Mouse (Mus musculus): Measurements from ENCODE around the gene Ablim2. TPM values are rescaled to one million over a fixed set of nuclear protein-coding genes. Genes with fewer than 3 reads are reported as not detected.
A peak's percentile ranks its signal among the peaks of the same experiment; 100 is the strongest.

Gene Ablim2
- total RNA-seq (2017), result 1.4 to 5.4 TPM in 2 of 3 replicates, not detected in the other

DNA sequence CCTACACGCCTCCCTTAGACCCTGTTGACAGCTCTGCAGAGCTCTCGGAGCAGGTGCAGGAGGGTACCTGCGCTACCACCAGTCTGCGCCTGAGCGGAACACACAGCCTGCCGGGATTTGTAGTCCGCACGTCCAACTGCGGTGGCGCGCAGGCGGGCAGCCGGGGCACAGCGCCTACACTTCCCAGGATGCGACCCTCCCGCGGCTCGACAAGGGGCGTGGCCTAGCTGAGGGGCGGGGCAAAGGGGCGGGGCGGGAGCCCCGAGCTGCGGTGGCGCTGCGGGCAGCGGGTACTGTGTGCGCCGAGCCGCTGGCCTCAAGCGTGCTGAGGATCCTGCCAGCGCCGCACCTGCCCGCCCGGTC, at the start of gene Ablim2:
Gene Ablim2, plus strand, starts transcription at position 242 of the 363 bp plus-strand sequence.
- ATAC-seq (replicated peaks; ENCODE audit: insufficient number of reproducible peaks, low FRiP score, low TSS enrichment, poor library complexity, severe bottlenecking), result peak; percentile 84

DNA sequence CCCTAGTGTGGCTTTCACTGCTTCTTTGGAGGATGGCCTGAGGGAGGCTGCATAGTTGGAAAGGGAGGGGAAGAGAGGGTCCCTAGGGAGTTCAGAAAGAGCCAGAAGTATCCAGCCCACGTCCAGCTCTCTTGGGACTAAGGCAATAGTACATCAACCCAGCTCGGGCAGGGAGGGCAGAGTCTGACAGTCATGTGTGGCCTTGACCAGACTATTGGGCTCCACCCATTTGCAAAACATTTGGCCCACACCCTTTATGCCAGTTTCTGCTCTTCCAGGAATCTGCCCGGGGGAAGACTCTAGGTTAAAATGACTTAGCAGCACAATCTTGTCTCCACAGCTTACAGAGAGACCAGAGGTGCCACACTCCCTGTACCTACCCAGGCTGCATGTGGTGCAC, 47.2 kb upstream of the Ablim2 start:
- no peak for ATAC-seq (replicated peaks; ENCODE audit: insufficient number of reproducible peaks, low FRiP score, low TSS enrichment, poor library complexity, severe bottlenecking)

DNA sequence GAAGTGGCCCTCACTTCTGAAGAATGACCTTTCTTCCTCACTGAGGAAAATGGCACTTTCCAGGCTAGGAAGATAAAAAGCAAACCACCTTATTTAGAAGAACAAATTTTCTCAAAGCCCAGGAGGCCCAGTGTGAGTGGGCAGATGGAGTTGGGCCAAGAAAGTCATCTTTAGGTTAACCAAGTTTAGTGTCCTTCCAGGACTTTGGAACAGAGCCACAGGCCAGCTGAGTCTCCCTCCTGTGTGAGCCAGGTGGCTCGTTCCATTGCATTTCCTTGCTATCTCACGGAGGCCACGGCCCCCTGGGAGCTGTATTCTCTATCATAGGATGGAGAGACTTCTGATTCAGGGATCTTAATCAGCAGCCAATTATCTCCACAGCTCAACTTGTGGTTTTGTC, 46.7 kb upstream of the Ablim2 start:
- no peak for ATAC-seq (replicated peaks; ENCODE audit: insufficient number of reproducible peaks, low FRiP score, low TSS enrichment, poor library complexity, severe bottlenecking)

DNA sequence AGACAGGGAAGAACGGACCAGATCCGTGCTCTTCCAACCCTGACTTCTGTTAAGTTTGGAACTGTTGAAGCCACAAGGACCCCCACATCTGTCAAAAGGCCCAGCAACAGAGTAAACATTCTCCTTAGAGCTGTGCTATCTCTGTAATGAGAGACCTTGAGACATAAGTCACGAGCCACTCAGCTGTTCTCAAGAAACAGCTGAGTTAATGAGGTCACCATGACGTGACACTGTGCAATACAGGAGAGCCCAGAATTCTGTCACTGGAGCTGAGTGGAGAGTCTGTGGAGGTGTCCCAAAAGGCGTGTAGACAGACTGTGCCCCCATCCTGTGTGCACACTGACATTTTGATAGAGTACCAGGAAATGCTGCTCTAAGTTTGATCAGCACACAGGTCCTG, 45.2 kb upstream of the Ablim2 start:
- no peak for ATAC-seq (replicated peaks; ENCODE audit: insufficient number of reproducible peaks, low FRiP score, low TSS enrichment, poor library complexity, severe bottlenecking)

DNA sequence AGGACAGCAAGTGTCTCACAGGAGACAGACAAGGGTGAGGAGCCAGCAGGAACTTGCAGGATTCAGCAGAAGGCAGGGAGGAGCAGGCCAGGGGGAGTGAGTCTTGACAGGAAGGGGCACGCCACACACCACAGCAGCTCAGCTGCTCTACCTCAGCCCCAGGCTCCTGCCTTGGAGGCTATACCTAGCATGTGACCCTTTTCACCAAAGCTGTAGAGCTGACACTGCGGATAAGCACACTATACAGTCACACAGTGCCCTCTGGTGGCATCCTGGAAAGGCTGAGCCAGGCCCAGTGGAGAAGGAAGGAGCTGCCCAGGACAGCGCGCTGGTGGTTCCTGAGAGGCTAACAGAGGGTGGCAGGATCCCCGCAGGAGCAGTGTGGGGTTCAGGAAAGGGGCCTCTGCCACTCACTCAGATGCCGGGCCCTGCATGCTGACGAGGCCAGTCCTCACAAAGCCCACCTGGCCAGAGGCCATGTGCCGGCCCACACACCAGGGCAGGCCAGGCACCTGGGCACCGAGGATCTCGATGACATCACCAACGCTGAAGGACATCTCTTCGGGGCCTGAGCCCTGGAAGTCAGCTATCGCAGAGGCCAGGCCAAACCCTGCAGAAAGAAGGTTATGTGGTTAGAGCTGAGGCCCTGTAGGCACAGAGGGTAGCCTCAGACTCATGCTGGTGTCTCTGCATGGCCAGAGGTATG, 43.9 kb upstream of the Ablim2 start:
- ATAC-seq (replicated peaks; ENCODE audit: insufficient number of reproducible peaks, low FRiP score, low TSS enrichment, poor library complexity, severe bottlenecking), result peak; percentile 48; the same call in 1 of the 2 replicates

DNA sequence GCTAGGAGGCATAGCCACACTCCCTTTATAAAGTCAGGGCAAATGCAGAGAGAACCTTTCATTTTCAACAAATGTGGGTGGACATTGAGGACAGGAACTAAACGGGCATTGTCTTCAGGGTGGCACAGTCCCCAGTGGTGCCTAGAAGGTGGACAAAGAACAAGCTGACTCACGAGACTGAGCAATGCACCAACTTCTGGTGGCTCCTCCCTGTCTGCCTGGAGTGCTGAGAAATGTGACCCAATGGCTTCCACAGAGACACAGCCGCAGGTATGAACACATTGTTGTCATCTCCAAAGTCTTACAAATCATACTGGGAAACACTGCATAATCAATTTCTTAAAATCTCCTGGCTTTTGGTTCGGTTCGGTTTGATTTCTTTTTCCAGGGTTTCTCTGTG, 40.2 kb upstream of the Ablim2 start:
- no peak for ATAC-seq (replicated peaks; ENCODE audit: insufficient number of reproducible peaks, low FRiP score, low TSS enrichment, poor library complexity, severe bottlenecking)

DNA sequence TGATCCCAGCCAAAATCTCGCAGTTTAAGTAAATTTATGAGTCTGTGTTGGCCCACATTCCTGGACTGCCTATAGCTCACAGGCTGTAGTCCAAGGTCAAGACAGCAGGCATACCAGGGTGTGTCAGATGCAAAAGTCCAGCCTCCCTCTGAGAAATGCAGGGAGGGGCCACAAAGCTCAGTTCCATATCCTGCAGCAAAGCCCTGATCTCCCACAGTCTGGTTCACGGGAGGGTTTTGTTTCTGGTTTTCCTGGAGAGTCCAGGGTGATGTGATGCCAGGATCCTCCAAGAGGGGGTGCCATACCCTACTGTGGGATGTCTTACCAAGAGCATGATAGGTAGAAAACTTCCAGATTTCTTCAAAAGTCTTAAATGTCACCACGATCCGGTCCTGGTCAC, 39.7 kb upstream of the Ablim2 start:
- no peak for ATAC-seq (replicated peaks; ENCODE audit: insufficient number of reproducible peaks, low FRiP score, low TSS enrichment, poor library complexity, severe bottlenecking)

DNA sequence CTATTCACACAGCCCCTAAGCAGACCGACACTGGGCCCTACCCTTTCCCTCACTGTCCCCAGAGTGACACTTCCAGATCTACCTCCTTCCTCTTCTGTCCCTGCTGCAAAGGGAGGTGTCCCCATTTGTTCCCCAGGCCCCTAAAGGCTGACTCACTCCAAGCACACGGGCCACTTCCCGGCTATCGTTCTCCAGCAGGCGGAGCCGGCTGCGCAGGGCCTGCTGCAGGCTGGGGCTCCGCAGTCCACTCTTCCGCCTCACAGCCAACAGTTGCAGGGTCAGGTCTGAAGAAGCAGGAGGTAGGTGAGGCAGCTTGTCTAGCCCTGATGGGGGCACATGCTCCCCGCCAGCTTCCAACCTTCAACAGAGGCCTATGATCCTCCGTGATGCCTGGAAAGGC, 38.9 kb upstream of the Ablim2 start:
- ATAC-seq (replicated peaks; ENCODE audit: insufficient number of reproducible peaks, low FRiP score, low TSS enrichment, poor library complexity, severe bottlenecking), result no peak

DNA sequence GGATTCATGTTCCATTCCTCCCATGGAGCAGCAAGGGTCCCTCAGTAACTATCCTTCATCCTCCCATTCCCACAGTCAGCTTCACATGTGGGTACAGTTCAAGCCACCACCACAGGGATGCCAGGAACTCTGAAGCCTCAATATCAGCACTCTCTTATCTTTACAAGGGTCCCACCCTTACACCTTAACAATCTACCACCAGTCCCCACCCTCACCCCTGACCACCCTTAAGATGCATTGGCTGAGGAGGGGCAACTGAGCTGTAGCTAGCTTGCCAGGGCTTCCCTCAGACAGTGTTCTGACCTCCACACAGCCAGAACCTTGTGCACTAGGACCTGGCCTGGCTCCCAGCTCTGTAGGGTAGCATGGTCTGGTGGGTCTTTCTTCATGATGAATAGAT, 38.3 kb upstream of the Ablim2 start:
- ATAC-seq (replicated peaks; ENCODE audit: insufficient number of reproducible peaks, low FRiP score, low TSS enrichment, poor library complexity, severe bottlenecking), result no peak

DNA sequence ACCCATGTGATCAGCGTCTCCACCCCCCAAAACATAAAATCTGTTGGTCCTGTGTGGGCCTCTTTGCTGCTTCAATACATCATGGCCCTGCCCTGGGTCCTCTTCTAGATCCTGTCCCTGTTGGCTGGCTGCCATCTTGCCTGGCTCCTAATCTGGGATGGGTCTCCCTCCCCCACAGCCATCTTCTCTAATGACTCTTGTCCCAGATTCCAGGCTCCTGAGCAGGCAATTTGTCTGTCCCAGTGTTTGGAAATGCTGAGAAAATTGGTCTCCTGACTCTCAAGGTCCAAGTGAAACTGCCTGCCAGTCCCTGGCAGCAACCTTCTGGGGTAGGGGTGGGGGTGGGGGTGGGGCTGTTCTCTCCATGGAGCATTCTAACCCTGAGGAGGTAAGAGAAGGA, 37.8 kb upstream of the Ablim2 start:
- ATAC-seq (replicated peaks; ENCODE audit: insufficient number of reproducible peaks, low FRiP score, low TSS enrichment, poor library complexity, severe bottlenecking), result no peak

DNA sequence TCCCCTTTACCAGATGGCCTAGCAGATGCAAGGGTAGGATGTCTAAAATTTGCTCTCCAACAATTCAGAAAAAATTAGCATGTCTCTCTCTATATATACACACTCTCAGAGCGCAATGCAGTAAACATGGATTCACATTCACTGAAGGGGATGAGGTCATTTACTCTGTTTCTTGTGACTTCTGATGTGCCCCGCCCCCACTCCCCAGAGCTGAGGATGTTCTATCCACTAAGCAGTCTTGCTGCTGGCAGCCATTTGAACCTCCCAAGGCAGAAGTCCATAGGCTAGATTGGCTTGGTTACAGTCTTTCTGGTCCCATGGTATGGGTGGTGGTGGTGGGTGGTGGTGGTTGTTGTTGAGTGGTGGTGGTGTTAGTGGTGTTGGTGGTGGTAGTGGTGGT, 35.7 kb upstream of the Ablim2 start:
- no peak for ATAC-seq (replicated peaks; ENCODE audit: insufficient number of reproducible peaks, low FRiP score, low TSS enrichment, poor library complexity, severe bottlenecking)

DNA sequence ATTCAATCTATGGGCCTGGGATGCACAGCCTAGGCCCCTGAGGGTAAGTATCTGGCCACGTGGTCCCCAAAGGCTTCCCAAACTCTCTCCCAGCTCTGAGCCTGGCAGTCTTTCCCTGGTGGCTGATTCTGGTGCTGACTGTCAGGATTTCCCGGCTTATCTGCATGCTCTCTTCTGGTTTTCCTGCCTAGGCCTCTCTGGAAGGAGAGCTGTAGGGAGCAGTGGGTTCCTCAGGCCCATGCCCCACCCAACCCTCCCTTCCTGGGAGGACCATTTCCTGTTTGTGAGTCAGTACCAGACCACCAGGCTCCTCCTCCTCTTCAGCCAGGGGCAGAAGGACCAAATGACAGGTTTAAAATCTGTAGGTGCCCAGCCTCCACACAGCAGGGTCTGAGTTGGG, 35.0 kb upstream of the Ablim2 start:
- no peak for ATAC-seq (replicated peaks; ENCODE audit: insufficient number of reproducible peaks, low FRiP score, low TSS enrichment, poor library complexity, severe bottlenecking)

DNA sequence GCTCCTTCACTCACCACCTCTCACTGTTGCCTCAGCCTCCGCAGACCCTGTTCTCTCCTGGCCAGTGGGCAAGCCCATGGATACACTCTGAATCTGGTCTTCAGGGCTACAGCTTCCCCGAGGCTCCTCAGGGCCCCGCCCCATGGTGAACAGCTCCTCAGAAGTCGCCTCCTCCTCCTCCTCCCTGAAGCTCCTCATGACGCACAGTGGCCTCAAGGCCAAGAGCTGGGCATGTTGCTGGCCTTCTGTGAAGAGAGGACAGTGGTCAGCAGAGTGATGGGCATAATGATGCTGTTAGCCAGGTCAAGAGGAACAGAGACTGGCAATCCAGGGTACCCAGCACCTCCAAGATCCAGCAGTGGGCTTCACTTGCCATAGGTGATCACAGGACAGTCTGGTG, 33.8 kb upstream of the Ablim2 start:
- no peak for ATAC-seq (replicated peaks; ENCODE audit: insufficient number of reproducible peaks, low FRiP score, low TSS enrichment, poor library complexity, severe bottlenecking)

DNA sequence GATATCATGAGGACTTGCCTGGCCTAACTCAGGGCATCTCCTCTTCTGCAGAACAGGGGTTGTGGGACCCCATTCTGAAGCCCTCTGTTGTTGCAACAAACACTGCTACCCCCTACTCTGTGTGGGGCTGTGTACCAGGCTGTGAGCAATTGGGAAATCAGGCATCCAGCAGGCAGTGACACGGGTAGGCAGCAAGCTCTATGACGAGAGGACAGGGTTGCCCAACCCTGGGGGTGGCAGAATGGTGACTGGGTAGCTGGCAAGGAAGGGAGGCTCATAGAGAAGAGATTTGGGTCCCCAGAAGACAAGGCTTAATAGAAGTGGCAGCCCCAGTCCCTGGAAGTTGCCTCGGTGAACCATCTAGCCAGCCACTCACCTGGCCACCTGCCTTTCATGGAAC, 31.8 kb upstream of the Ablim2 start:
- no peak for ATAC-seq (replicated peaks; ENCODE audit: insufficient number of reproducible peaks, low FRiP score, low TSS enrichment, poor library complexity, severe bottlenecking)

DNA sequence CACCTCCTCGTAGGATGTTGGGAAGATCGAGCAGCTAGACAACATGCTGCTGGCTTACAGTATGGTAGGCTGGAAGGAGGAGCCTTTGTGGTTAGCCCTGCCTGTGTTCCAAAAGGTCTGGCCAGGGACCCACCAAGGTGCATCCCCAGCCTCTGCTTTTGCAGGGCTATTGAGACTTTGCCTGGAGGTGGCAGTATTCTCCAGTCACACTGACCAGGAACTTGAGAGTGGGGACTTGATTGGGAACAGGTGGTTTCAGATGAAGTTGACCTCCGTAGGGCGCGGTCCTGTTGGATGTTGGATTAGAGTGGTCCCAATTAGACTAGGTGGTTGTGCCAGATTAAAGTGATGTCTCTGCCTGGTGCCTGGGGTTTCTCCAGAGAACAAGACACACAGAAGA, 30.2 kb upstream of the Ablim2 start:
- no peak for ATAC-seq (replicated peaks; ENCODE audit: insufficient number of reproducible peaks, low FRiP score, low TSS enrichment, poor library complexity, severe bottlenecking)

DNA sequence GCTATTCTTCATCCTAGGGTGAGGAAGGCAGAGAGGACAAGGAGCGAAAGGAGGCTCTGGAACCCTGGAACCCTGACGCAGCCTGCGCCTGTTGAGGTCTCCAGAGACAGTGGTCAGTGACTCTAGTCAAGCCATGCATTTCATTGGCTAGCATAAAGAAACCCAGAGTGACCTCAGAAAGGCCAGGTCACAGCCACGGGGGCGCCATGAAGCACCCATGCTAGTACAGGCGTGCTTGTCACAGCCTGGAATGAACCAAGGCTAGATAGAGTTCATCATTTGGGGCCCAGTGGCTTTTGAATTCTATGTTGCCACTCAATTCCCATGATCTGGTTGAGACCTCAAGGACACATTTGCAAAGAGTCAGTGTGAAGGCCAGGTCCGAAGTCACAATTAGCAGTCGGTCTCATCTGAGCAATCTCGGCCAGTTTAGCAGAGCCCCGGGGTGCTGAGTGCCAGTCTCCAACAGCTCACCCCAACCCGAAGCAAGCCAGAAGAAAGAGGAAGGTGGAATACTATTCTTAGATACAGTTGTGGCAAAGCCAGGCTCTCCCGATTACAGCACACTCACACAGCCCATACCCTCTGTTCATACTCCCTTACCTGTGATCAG, 29.2 kb upstream of the Ablim2 start:
- ATAC-seq (replicated peaks; ENCODE audit: insufficient number of reproducible peaks, low FRiP score, low TSS enrichment, poor library complexity, severe bottlenecking), result peak; percentile 34

DNA sequence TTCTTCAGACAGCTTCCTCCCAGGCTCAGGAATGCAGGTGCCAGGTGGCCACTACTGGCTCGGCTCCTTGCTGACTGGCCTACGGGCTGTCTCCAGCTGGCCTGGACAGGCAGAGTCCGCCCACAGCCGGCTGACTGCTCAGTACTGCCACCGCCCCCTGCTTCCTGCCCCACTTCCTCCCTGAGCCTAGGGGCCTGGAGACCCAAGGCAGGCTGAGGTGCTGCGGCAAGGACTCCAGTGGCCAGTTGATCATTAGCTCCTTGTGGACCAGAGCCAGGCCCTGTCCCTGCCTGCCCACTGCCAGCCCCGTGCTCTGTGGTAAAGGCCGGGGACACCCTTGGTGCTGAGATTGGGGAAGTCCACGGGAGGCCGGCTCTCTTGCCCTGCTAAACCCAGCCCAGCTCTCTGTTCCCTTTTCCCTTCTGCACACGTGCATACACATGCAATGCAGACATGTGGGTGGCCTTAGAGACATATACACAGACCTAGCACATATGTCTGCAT, 28.7 kb upstream of the Ablim2 start:
- peak; percentile 89 for ATAC-seq (replicated peaks; ENCODE audit: insufficient number of reproducible peaks, low FRiP score, low TSS enrichment, poor library complexity, severe bottlenecking)

DNA sequence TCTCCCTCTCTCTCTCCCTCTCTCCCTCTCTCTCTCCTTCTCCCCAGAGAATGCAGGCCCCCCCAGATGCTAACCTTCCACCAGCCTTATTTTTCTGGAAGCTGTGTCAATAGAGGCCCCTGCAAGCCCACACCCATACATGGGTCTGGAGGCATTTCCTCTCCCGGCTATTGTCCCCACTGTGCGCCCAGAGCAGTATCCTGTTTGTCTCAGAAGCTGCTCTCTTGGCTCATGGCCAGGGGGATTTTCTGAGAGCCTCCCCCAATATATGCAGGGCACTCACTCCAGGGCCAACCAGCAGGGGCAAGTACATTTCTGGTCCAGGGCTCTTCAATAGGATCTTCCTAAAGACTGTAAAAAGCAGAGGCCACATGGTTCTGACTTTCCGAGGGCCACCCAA, 27.8 kb upstream of the Ablim2 start:
- no peak for ATAC-seq (replicated peaks; ENCODE audit: insufficient number of reproducible peaks, low FRiP score, low TSS enrichment, poor library complexity, severe bottlenecking)

DNA sequence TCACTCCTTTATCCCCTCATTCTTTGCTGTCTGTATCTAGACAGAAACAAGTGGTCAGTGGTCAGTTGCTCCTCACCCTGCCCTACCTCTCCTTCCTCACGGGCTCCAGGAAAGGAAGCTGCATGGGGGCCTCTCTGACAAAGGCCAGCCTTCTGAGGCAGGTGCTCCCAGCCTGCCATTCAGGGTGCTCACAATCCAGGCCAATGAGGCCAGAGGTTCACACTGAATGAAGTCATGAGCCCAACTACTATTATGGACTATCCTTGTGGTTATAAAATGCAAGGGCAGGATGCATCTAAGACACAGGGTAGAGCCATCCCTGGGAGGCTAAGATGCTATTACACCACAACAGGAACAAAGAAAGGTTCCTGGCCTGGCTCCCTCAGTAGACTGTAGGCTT, 27.1 kb upstream of the Ablim2 start:
- ATAC-seq (replicated peaks; ENCODE audit: insufficient number of reproducible peaks, low FRiP score, low TSS enrichment, poor library complexity, severe bottlenecking), result no peak

DNA sequence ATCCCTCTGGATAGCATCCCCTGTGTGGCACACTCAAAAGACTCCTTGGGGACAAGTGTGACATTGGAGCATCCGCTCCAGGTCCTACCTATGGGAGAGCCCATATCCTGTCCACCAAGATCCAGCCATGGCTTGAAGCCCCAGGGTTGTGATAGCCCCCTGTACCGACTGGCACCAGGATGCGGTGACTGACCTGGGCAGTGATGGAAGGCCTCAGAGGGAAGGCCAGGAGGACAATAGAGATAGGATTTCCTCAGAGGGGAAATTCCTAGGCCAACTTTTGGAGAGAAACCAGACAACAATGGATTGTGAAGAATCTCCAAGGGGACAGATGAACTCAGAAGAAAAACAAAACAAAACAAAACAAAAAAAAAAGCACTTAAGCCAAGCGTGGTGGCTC, 26.7 kb upstream of the Ablim2 start:
- no peak for ATAC-seq (replicated peaks; ENCODE audit: insufficient number of reproducible peaks, low FRiP score, low TSS enrichment, poor library complexity, severe bottlenecking)

DNA sequence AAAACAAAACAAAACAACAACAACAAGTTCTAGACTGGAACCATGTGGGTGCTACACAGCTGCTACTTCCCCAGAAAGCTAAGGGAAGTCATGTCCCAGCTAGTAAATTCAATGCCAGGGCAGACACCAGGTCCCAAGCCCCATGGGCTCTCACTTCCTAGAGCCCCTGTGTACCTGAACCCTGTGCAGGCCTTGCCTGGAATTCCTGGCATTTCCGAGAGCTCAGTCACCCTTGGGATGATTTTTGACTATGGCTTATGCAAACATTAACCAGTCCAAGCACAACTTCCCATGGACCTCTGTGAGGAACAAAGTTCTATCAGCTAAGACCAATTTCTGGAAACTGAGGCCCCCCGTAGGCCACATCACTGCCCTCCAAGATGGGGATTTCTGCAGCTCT, 24.2 kb upstream of the Ablim2 start:
- no peak for ATAC-seq (replicated peaks; ENCODE audit: insufficient number of reproducible peaks, low FRiP score, low TSS enrichment, poor library complexity, severe bottlenecking)

Measured in monocyte, adult 5-6 weeks (primary cell).